Mouse (Mus musculus): Measurements from ENCODE around the gene Unk. TPM values are rescaled to one million over a fixed set of nuclear protein-coding genes. Genes with fewer than 3 reads are reported as not detected.

The Unk gene
- polyA plus RNA-seq, 1 experiment from 2014 or later, result 33.1 TPM

GRCm38 (mm10) chr11:116041833-116042232, 11.7 kb downstream of the Unk start:
- H3K27ac ChIP-seq (replicated peaks), result no peak overlapping the region
- no peaks in the 10 kb centered on the region for H3K4me1 ChIP-seq (replicated peaks)
- no peak overlapping the region for H3K4me2 ChIP-seq
- peaks cover 55% of the 10 kb centered on the region for H3K36me3 ChIP-seq
- no peak for ATAC-seq (ENCODE audit: low read depth)
- H3K4me3 ChIP-seq, result no peak overlapping the region
- H3K9ac ChIP-seq, result no peak overlapping the region
- 99% methylated on average over 2 of the region's 2 CpGs for WGBS
- H3K27me3 ChIP-seq, result no peaks in the 10 kb centered on the region
- H3K9me3 ChIP-seq, result no peaks in the 10 kb centered on the region

GRCm38 (mm10) chr11:116042372-116043138, 12.4 kb downstream of the Unk start:
- Histone ChIP-seq H3K36me3 (peaks cover 62% of the 10 kb centered on the region), H3K4me2 (no peak overlapping the region), H3K27ac (replicated peaks) (no peak overlapping the region), H3K9me3 (no peaks in the 10 kb centered on the region), H3K4me3 (no peak overlapping the region), H3K9ac (no peak overlapping the region), H3K4me1 (replicated peaks) (no peaks in the 10 kb centered on the region), H3K27me3 (no peaks in the 10 kb centered on the region)
- no peak for ATAC-seq (ENCODE audit: low read depth)
- WGBS, result 81% methylated on average over 5 of the region's 5 CpGs

- H3K9me3 ChIP-seq, result no peaks in the 10 kb centered on the region
- H3K27me3 ChIP-seq, result no peaks in the 10 kb centered on the region
- no peak overlapping the region for H3K27ac ChIP-seq (replicated peaks)
- no peaks in the 10 kb centered on the region for H3K4me1 ChIP-seq (replicated peaks)
- no peak overlapping the region for H3K4me3 ChIP-seq
- ATAC-seq (ENCODE audit: low read depth), result no peak
- WGBS, result 100% methylated on average over 1 of the region's 1 CpGs
- H3K36me3 ChIP-seq, result peaks cover 68% of the 10 kb centered on the region
- H3K9ac ChIP-seq, result no peak overlapping the region
- H3K4me2 ChIP-seq, result no peak overlapping the region
Observed at GRCm38 (mm10) chr11:116043286-116043685, 13.2 kb downstream of the Unk start.

- no peak for ATAC-seq (ENCODE audit: low read depth)
- peaks cover 72% of the 10 kb centered on the region for H3K36me3 ChIP-seq
- no peak overlapping the region for H3K27ac ChIP-seq (replicated peaks)
- H3K9me3 ChIP-seq, result no peaks in the 10 kb centered on the region
- no peak overlapping the region for H3K4me3 ChIP-seq
- H3K4me1 ChIP-seq (replicated peaks), result no peaks in the 10 kb centered on the region
- H3K9ac ChIP-seq, result no peak overlapping the region
- H3K4me2 ChIP-seq, result no peak overlapping the region
- H3K27me3 ChIP-seq, result no peaks in the 10 kb centered on the region
- 92% methylated on average over 6 of the region's 6 CpGs for WGBS
Observed at GRCm38 (mm10) chr11:116045173-116045572, 15.1 kb downstream of the Unk start.

- WGBS, result 93% methylated on average over 2 of the region's 2 CpGs
Observed at GRCm38 (mm10) chr11:116049610-116050009, 19.5 kb downstream of the Unk start.

GRCm38 (mm10) chr11:116050196-116050595, 20.1 kb downstream of the Unk start:
- peak overlapping the region; percentile 22; the same call in 1 of the 2 replicates for H3K9ac ChIP-seq
- 86% methylated on average over 4 of the region's 4 CpGs for WGBS
- no peak overlapping the region for H3K4me2 ChIP-seq
- H3K27me3 ChIP-seq, result no peaks in the 10 kb centered on the region
- H3K9me3 ChIP-seq, result no peaks in the 10 kb centered on the region
- no peak overlapping the region for H3K4me3 ChIP-seq
- no peak for ATAC-seq (ENCODE audit: low read depth)
- no peak overlapping the region for H3K27ac ChIP-seq (replicated peaks)
- no peaks in the 10 kb centered on the region for H3K4me1 ChIP-seq (replicated peaks)
- peaks cover 97% of the 10 kb centered on the region for H3K36me3 ChIP-seq

More at GRCm38 (mm10) chr11:116049610-116050009, 19.5 kb downstream of the Unk start:
- ATAC-seq (ENCODE audit: low read depth), result no peak
- Histone ChIP-seq H3K27ac (replicated peaks) (no peak overlapping the region), H3K36me3 (peaks cover 92% of the 10 kb centered on the region), H3K9me3 (no peaks in the 10 kb centered on the region), H3K27me3 (no peaks in the 10 kb centered on the region), H3K4me3 (no peak overlapping the region), H3K9ac (no peak overlapping the region), H3K4me1 (replicated peaks) (no peaks in the 10 kb centered on the region), H3K4me2 (no peak overlapping the region)

GRCm38 (mm10) chr11:116053510-116054229, 23.5 kb downstream of the Unk start:
- WGBS, result 93% methylated on average over 9 of the region's 9 CpGs
- Histone ChIP-seq H3K4me3 (no peak overlapping the region), H3K9ac (no peak overlapping the region), H3K4me1 (replicated peaks) (no peaks in the 10 kb centered on the region), H3K27ac (replicated peaks) (no peak overlapping the region), H3K36me3 (peaks cover 100% of the 10 kb centered on the region), H3K4me2 (no peak overlapping the region), H3K27me3 (no peaks in the 10 kb centered on the region), H3K9me3 (no peaks in the 10 kb centered on the region)
- ATAC-seq (ENCODE audit: low read depth), result no peak

- WGBS, result 96% methylated on average over 11 of the region's 11 CpGs
- H3K4me2 ChIP-seq, result no peak overlapping the region
- H3K4me3 ChIP-seq, result no peak overlapping the region
- H3K27ac ChIP-seq (replicated peaks), result no peak overlapping the region
- H3K27me3 ChIP-seq, result no peaks in the 10 kb centered on the region
- no peaks in the 10 kb centered on the region for H3K9me3 ChIP-seq
- no peaks in the 10 kb centered on the region for H3K4me1 ChIP-seq (replicated peaks)
- peaks cover 100% of the 10 kb centered on the region for H3K36me3 ChIP-seq
- ATAC-seq (ENCODE audit: low read depth), result no peak
- no peak overlapping the region for H3K9ac ChIP-seq
Observed at GRCm38 (mm10) chr11:116055873-116056272, 25.8 kb downstream of the Unk start.

- H3K4me2 ChIP-seq, result no peak overlapping the region
- no peak for ATAC-seq (ENCODE audit: low read depth)
- H3K4me3 ChIP-seq, result no peak overlapping the region
- 95% methylated on average over 4 of the region's 4 CpGs for WGBS
- H3K9ac ChIP-seq, result no peak overlapping the region
- no peaks in the 10 kb centered on the region for H3K27me3 ChIP-seq
- H3K36me3 ChIP-seq, result peaks cover 100% of the 10 kb centered on the region
- H3K9me3 ChIP-seq, result no peaks in the 10 kb centered on the region
- H3K27ac ChIP-seq (replicated peaks), result no peak overlapping the region
- H3K4me1 ChIP-seq (replicated peaks), result no peaks in the 10 kb centered on the region
Observed at GRCm38 (mm10) chr11:116057237-116057881, 27.2 kb downstream of the Unk start.

GRCm38 (mm10) chr11:116058022-116058614, 28.0 kb downstream of the Unk start:
- no peak overlapping the region for H3K4me2 ChIP-seq
- no peaks in the 10 kb centered on the region for H3K27me3 ChIP-seq
- H3K36me3 ChIP-seq, result peaks cover 98% of the 10 kb centered on the region
- H3K27ac ChIP-seq (replicated peaks), result no peak overlapping the region
- 82% methylated on average over 12 of the region's 12 CpGs for WGBS
- H3K4me1 ChIP-seq (replicated peaks), result no peaks in the 10 kb centered on the region
- H3K9ac ChIP-seq, result no peak overlapping the region
- H3K9me3 ChIP-seq, result no peaks in the 10 kb centered on the region
- no peak for ATAC-seq (ENCODE audit: low read depth)
- H3K4me3 ChIP-seq, result no peak overlapping the region

- Histone ChIP-seq H3K36me3 (peaks cover 93% of the 10 kb centered on the region), H3K4me1 (replicated peaks) (no peaks in the 10 kb centered on the region), H3K27me3 (no peaks in the 10 kb centered on the region), H3K9me3 (no peaks in the 10 kb centered on the region), H3K4me3 (no peak overlapping the region), H3K4me2 (no peak overlapping the region), H3K9ac (no peak overlapping the region), H3K27ac (replicated peaks) (no peak overlapping the region)
- WGBS, result 92% methylated on average over 17 of the region's 17 CpGs
- no peak for ATAC-seq (ENCODE audit: low read depth)
Observed at GRCm38 (mm10) chr11:116058868-116059690, 29.0 kb downstream of the Unk start.

Data from neural tube, embryonic 13.5 days (tissue).